Mouse (Mus musculus): Measurements from ENCODE around the gene Zfp672.
"Not testable (repeated sequence)": the region's sequence is repeated elsewhere in the genome, so short reads cannot be mapped to it uniquely, and the experiment has no call there.

Zfp672 gene

DNA sequence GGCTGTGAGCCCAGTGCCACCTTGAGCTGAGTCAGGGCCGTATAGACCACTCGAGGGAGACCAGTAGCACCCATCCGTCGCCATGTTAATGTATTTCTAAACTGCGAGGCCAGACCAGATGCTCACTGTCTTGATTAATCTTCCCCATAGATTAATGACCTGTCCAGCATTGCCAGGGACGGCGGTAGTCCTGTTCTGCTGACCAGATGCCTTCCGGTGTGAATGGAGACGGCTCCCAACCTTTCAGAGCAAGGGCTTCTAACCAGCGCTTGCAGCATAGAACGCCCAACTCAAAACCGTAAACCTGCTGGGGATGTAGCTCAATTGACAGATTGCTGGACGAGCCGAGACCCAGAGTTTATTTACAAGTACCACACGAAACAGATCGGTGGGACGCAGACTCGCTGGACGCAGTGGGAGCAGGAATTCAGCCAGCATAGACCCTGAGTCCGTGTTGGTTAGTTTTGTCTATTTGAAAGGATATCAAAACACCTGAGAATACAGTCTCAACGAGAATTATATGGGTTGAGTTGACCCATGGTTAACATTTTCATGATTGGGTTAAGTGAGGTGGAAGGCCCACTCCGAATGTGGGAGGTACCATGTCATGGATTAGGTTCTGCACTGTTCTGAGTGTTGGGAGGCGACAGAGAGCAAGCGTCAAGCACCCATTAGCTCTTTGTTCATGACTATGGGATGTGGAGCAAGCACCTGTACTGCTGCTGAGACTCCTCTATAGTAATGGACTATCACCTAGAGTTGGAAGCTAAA, 6.4 kb downstream of the Zfp672 start:
- no peak for DNase-seq

DNA sequence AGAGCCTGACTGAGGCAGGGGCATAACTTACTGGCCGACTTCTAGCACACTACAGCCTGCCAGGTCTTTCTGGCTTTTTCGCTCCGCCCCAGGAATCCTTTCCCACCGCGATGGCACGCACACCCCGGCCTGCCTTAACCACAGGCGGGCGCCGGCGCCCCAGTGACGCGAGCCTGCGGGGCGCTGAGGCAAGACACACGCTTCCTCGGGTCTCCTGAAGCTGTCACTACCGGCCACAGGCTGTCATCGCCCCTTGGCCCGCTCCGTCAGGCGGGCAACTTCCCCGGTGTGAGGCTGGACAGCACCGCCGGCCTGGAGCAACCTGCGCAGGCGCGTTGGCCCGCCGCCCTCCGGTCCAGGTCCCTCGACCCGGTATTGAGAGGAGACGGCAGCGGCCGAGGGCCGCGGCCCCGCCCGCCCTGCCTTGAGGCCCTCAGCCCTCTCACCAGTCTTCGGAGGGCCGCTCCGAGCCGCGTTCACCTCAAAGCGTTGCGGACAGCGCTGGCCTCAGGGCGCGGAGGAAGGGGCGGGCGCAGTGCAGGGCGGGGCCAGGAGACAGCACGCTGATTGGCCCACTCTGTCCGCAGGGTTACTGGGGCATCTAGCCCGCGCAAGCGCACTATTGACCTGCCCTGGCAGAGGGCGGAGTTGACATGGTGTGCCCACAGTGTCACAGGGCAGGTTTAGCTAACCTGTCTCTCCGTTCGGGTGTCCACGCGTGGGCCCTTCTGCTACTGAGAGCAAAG, 7.1 kb downstream of the Zfp672 start:
- peak; percentile 98 for DNase-seq

DNA sequence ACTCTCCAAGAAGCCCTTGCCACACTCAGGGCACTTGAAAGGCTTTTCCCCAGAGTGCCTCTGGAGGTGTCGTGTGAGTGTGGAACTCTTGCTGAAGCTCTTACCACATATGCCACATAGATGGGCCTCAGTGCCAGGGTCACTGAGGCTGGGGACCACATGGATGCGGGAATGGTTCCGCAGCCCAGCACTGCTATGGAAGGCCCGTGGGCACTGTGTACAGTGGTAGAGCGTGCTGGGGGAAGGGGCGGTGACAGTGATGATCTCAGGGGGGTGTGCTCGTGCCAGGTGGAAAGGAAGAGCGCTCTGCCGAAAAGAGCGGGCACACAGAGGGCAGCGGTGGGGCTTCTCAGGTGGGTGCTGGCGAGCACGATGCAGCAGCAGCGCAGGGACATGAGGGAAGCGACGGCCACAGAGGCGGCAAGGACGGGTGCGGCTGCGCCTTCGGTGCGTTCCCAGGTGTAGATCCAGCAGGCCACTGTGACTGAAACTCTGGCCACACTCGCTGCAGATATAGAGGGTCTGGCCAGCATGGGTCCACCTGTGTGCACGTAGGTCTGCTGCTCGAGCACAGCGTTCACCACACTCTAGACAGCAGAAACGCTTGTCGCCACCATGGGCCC, 13.3 kb downstream of the Zfp672 start:
- no peak for DNase-seq

DNA sequence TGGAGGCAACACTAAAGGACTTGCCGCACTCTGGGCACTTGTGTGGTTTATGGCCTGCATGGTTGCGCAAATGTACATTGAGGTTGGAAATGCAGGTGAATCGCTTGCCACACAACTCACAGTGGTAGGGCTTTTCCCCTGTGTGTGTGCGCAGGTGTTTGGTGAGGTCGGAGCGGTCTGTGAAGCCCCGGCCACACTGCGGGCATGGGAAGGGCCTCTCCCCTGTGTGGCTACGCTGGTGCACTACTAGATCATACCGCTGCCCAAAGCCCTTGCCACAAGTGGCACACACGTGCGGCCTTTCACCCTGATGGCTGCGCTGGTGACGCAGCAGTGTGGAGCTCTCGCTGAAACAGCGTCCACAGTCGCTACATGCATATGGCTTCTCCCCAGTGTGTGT, 13.8 kb downstream of the Zfp672 start:
- no peak for DNase-seq

DNA sequence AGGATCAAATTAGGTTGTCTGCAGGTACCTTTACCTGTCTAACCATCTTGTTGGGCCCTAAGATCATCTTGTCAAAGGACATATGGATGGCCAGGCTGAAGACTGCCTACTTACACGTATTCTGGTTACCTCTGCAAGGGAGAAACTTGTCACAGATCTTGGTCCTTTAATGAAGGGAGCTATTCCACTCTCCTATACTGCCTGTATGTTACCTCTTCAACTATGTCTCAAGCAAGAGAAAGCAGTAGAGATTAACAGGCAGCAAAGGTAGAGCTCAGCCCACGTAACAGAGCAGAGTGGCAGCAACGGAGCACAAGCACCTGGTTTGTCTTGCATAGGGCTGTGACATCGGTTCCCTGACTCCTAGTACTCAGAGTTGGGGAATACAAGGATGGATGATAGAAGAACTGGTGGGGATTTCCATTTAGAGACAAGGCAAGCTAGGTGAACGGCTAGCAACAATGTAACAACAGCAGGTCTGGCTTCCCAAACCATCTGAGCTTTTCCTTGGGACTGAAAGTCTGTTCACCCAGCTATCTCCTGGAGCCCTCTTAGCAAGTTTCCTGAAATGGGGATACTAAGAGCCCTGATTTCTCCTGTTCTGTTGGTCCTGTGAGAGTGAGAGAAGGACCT, 14.5 kb downstream of the Zfp672 start:
- no peak for DNase-seq

DNA sequence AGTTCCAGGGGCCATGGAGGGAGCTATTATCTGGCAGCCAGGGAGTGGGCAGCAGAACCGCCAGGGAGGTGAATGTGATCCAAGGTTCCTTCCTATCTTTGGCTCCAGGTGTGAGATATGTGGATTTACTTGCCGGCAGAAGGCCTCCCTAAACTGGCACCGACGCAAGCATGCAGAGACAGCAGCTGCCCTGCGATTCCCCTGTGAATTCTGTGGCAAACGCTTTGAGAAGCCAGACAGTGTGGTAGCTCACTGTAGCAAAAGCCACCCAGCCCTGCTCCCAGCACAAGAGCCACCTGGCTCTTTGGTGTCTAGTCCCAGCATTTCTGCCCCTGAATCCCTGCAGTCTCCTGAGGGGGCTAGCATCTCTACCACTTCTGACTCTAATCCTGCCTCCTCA, 16.1 kb downstream of the Zfp672 start:
- DNase-seq: no peak

DNA sequence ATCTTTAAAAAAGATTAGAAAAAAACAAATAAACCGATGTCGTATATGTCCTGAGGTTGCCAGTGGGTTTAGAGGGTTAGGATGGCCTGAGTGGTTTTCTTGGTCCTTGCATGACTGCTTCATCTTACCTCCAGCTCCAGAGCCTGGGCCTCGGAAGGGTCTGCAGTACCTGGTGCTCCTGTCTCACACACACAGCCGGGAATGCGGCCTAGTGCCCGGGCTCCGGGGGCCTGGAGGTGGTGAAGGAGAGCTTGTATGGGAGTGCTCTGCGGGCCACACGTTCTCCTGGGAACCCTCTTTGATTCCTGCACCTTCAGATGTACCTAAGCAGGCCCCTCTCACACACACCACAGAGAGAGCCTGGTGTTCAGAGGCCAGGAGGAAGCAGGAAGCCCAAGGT, 21.5 kb downstream of the Zfp672 start:
- no peak for DNase-seq

DNA sequence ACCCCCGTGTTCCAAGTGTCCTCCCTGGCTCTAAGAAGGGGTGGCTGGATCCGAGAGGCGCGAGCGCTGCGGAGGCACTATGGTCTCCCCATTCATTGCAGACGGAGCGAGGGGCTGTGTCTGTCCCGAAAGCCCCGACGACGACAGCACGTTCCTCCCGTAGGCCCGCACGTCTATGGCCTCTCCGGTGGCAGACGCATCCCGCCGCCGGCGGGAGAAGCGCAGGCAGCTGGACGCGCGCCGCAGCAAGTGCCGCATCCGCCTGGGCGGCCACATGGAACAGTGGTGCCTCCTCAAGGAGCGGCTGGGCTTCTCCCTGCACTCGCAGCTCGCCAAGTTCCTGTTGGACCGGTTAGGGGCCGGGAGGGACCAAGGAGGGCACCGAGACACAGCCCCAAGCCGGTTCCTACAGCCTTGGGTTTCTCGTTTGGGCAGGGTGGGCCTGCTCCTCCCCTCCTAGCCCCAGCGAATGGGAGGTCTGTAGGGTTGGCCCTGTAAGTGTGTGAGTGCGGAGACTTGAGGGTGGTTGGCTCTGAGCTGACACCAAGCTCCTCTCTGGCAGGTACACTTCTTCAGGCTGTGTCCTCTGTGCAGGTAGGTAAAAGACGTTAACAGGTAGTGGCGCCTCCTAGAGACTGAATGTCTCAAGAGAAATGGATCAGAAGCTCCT, 22.6 kb downstream of the Zfp672 start:
- DNase-seq: peak; percentile 70

DNA sequence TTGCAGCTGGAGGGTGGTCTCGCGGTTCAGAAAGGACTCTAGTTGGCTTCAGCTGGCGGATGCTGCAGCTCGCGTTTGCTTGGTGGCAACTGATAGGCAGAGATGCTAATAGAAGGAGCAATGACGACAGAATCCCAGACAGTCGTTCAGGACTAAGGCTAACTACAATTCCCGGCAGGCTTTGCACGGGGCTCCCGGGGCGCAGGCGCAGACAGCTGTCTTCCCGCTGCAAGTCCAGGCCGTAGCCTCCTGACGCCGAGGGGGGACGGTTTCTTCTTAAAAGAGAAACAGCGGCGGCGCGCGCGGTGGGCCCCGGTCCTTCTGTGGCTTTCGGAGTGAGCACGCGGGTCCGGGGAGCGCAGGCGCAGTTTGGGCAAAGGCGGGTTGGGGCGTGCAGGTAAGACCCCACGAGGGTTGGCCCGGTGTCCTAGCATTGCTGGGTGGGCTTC, 23.3 kb downstream of the Zfp672 start, which contains the start of gene Zfp692:
TSS of gene Zfp692 (plus strand) at position 210 of the 449 bp plus-strand sequence.
- peak; percentile 98 for DNase-seq

DNA sequence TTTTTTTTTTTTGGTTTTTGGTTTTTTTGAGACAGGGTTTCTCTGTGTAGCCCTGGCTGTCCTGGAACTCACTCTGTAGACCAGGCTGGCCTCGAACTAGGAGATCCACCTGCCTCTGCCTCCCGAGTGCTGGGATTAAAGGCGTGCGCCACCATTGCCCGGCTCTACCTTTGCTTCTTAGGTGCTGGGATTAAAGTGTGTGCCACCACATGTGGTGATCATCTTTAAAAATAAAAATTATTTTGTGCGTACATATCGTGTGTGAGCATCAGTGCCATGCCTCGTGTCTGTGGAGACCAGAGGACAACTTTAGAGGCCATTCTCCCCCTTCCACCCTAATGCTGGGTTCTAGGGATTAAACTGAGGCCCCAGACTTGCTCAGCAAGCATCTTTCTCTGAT, 24.8 kb downstream of the Zfp672 start:
- not testable (repeated sequence) for DNase-seq

DNA sequence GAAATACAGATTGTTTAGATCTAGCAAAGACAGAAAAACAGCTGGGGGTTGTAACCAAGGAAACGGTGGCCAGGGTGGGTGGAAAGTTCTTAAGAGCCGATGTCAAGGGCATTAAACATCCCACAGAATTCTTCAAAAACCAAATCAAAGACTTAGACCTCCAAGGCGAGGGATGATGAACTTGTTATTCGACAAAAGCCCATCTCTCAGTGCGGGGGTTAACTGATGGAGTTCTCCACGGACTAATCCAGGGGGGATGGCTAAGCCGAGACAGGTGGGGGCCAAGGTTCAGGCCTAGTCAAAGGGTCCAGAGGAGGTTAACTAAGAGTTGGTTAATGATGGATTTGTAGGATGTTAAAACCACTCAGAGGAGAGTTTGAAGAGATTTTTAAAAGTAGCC, 26.5 kb downstream of the Zfp672 start:
- DNase-seq: peak; percentile 17

DNA sequence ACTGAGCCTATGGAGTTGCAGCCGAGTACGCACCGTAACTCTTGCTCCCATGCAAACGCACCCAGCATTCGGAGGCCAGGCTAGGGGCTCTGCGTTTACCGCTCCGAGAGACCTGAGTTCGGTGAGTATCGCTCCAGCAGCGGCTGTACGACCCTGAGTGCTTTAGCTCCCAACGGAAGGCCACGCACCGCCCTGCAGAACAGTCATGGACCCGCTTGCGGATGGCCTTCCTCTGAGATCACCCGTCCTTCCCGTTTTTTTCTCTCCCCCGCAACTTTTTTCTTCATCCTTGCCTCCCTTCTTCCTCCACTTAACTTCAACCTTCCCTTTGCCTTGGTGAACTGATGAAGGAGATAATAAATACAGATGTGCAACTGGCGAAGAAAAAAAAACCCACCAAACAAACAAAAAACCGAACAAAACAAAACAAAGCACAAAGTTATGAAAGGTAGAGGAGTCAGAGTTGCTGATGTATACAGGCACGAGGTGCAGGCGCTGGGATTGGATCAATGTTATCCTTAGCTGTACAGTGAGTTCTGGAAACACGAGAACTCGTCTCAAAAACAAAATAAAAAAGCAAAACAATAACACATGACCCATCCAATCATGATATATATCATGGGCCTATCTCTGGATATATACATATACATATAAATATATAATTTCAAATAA, 27.2 kb downstream of the Zfp672 start:
- no peak for DNase-seq

DNA sequence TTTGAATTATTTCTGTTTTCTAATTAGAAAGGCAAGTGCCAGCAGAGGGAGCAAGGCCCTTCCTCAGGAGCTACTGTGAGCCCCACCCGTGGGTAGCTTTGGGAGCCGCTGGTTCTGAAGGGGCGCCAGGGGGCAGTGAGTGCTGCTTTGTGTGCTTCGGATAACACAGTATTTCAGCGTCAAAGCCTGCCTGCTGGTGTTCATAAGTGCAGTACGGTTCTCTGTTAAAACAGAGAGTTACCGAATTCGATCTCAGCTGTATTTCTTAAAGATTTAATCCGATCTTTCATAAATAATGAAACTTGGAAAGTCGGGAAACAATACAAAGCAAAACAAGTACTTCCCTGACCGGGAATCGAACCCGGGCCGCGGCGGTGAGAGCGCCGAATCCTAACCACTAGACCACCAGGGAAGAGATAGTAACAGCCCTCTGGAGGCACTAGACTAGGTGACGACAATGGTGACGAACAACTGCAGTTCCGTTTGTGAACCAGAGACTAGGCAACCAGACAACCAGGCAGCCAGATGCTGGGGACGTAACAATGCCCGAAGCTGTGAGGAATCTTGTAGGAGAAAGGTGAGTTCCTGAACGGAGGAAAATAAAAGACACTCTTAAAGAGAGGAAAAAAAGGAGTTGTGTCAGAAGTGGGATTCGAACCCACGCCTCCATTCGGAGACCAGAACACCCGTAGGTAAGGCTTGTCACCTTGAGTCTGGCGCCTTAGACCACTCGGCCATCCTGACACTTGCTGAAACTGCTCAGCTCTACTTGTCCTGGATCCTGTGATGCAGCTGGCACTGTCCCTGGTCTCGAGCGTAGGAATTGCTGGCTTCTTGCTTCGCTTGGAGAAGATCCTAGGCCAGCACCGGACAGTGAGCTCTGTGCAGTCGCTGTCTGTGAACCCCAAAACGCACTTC, 28.0 kb downstream of the Zfp672 start:
- peak; percentile 98 for DNase-seq

DNA sequence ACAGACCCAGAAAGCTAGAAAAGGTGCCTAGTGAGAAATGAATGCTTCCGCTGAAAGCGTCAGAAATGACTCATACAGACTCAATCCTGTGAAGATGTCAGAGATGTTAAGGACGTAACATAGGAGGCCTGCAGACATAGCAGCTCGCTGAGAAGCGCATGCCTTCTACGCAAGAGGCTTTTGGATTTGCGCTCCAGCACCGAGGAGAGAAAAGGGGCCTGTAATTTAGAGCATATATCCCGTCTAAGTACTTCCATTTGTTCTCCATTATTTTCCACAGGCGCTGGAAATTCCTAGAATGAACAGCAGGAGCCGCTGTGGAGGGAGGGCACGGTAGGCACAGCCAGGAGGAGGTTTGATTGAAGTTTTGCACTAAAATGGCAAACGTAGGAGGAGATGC, 29.1 kb downstream of the Zfp672 start:
- peak; percentile 88 for DNase-seq

DNA sequence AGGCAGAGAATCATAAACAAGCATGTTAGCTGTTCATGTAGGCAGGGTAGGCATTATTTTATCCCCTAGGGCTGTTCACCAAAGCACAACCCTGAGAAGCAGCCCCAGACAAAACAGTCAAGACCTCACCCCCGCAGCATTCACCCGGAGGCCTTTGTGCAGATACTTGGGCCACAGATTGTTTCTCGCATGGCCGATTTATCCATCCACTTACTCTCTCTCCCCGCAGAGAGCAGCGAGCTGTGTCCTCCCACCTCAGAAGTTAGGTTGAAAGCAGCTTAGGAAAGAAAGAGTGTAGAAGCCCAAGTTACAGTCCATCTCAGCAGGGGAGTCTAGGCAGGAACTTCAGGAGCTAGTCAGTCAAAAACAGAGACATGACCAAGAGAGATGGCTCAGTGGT, 32.7 kb downstream of the Zfp672 start:
- no peak for DNase-seq

DNA sequence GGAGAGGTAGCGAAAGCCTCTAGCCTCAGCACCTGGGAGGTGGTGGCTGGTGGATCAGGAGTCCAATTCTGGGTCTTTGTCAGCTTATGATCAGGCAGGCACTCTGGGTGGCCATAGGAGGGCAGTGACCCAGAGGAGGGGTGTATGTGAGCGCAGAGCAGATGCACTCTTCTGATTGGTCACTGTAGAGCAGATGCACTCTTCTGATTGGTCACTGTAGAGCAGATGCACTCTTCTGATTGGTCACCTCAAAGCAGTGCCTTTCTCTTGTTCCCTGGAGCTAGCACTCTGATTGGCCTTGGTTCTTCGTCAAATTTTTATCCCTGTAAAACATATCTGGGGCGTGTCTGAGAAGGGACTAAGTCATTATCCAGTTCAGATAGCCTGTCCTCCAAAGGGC, 37.3 kb downstream of the Zfp672 start:
- peak; percentile 21 for DNase-seq

DNA sequence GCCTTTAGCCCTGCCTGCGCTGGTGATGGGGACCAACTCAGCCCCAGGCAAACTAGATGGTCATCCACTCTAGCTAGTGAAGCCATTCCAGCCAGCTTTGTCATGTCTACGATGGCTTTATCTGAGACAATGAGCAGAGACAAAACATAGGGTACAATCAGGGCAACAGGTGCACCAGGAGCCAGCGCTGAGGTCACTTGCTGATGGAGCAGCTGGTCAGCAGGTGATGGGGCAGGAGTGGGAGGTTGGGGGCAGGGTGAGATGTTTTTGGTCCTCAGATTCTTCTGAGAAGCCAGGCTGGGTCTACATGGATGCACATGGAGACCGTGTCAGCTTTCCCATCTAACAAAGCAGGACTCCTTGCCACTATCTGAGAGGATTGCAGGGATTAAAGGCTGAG, 39.3 kb downstream of the Zfp672 start:
- DNase-seq: no peak

DNA sequence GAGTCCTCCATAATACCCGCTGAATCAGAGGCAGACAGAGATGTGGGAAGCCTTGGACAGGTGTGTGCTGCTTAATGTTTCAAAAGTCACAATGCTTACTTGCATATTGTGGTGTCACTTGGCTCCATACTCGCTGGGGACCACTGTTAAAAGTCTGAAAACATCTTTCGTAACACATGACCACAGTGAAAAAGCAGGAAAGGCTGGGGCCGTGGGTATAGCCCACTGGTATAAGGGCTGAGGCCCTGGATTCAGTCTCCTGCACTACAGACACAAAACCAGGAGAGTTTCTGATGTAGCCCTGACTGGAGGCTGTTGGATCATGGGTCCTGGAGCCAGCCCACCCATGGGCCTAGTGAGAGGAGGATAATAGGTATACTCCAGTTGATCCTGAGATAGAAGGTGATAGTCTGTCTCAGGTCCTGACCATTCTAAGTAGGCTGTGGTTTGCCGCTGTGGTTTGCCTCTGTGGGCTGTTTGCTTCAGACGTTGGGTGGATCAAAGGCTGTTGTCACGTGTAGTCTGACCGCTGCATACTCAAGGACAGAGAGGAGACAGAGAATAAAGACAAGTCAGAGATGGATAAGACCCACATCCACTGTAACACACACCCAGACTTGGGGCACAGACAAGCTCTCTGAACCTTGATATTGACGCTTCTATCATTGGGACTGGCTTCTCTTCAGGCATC, 40.0 kb downstream of the Zfp672 start:
- no peak for DNase-seq

DNA sequence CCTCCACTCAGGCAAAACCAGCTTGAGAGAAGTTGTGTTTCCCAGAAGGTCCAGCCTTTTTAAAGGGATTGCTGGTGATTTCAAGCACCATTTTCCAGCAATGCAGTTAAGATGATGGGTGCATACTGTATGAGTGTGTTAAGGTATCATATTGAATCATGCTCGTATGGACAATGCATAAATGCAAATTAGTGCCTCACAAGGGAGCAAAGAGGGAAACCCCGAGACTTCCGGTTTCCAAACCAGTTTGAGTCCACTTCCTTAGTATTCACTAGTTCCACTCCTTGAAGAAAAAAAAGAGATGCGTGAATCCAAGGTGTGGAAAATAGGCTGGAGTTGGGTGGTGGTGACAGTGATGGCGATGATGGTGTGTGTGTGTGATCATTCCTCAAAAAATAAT, 47.6 kb downstream of the Zfp672 start:
- DNase-seq: no peak

DNA sequence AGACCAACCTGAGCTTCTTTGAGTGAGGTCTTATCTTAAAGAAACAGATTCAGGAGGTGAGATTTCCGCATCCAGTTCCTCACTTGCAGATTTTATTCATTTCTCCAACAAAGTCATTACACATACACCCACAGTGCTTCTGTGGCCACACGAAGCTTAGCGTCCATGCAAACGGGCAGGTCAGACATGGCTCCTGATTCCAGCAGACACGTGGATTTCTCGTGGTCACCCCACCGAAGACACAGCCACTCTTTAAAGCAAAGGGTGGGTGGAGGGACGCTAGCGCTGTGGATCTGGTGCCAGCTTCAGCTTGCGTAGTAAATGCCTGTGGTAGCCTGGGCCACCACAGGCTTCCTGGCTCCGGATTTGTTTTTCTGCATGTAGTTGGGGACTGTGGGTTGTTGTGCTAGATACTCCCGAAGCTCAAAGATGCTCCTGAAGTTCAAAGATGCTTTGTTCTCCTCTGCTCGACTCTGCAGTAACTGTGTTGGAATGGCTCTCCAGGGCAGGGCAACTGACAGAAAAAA, 48.1 kb downstream of the Zfp672 start:
- DNase-seq: no peak
